Comparison of ENCODE assay signal across 33 mouse cellular contexts in genomic region chr1:35752636-35753035, GRCm38 (mm10).
"Had no signal": no experiment of that assay in that cellular context is flagged by ENCODE, and none has a peak within 500 bp of the region (broad histone marks: within the 10 kb centered on the region; RNA-seq: fewer than 3 reads in every experiment).

No protein-coding gene starts in this region.

- H3K27me3 ChIP-seq: heart, embryonic 13.5 days; heart, embryonic 15.5 days; hindbrain, embryonic 12.5 days; hindbrain, embryonic 13.5 days; hindbrain, embryonic 15.5 days; intestine, embryonic 15.5 days; kidney, embryonic 15.5 days had no signal

- H3K36me3 ChIP-seq: heart, embryonic 13.5 days; heart, embryonic 15.5 days; hindbrain, embryonic 10.5 days; hindbrain, embryonic 12.5 days; hindbrain, embryonic 13.5 days; hindbrain, embryonic 15.5 days; intestine, embryonic 15.5 days; kidney, embryonic 15.5 days had no signal

- H3K4me1 ChIP-seq: heart, embryonic 13.5 days; heart, embryonic 15.5 days; hindbrain, embryonic 10.5 days; hindbrain, embryonic 12.5 days; hindbrain, embryonic 13.5 days; hindbrain, embryonic 15.5 days; intestine, embryonic 15.5 days; kidney, embryonic 15.5 days had no signal

- DNase-seq: heart, postnatal 10 days; heart, postnatal 14 days; heart, postnatal 36 days; heart, postnatal 4 days; kidney, adult 11 months; kidney, adult 18-20 months; kidney, adult 2 months; kidney, adult 8-10 months; kidney, adult 9 months; kidney, postnatal 10 days; kidney, postnatal 14 days; kidney, postnatal 25 days; kidney, postnatal 36 days; kidney, postnatal 4 days; layer of hippocampus, adult 9-11 months; layer of hippocampus, postnatal 36 days had no signal

- H3K9me3 ChIP-seq: heart, embryonic 13.5 days; heart, embryonic 15.5 days; hindbrain, embryonic 12.5 days; hindbrain, embryonic 13.5 days; hindbrain, embryonic 15.5 days; intestine, embryonic 15.5 days; kidney, embryonic 15.5 days had no signal

- H3K9ac ChIP-seq: heart, embryonic 13.5 days; heart, embryonic 15.5 days; hindbrain, embryonic 12.5 days; hindbrain, embryonic 13.5 days; hindbrain, embryonic 14.5 days; hindbrain, embryonic 15.5 days; intestine, embryonic 15.5 days; kidney, embryonic 15.5 days had no signal

- H3K4me2 ChIP-seq: heart, embryonic 13.5 days; heart, embryonic 15.5 days; hindbrain, embryonic 12.5 days; hindbrain, embryonic 13.5 days; hindbrain, embryonic 14.5 days; hindbrain, embryonic 15.5 days; intestine, embryonic 15.5 days; kidney, embryonic 15.5 days had no signal

- H3K27ac ChIP-seq: heart, embryonic 13.5 days; heart, embryonic 15.5 days; hindbrain, embryonic 10.5 days; hindbrain, embryonic 12.5 days; hindbrain, embryonic 13.5 days; hindbrain, embryonic 14.5 days; hindbrain, embryonic 15.5 days; hindbrain, postnatal 0 days; intestine, embryonic 15.5 days; kidney, embryonic 15.5 days; kidney, postnatal 0 days; layer of hippocampus, adult 2 months; left cerebral cortex, adult 2 months had no signal

- ATAC-seq: hindbrain, embryonic 16.5 days; hindbrain, postnatal 0 days; inflammation-experienced regulatory T-cells, adult 6 months; intestine, embryonic 15.5 days; intestine, embryonic 16.5 days; intestine, postnatal 0 days had no signal

- H3K4me3 ChIP-seq: heart, embryonic 13.5 days; heart, embryonic 15.5 days; hindbrain, embryonic 10.5 days; hindbrain, embryonic 12.5 days; hindbrain, embryonic 13.5 days; hindbrain, embryonic 15.5 days; intestine, embryonic 15.5 days; kidney, embryonic 15.5 days; layer of hippocampus, adult 2 months; left cerebral cortex, adult 2 months had no signal
